18 mouse cellular contexts compared by ENCODE assay signal in the genomic region with DNA sequence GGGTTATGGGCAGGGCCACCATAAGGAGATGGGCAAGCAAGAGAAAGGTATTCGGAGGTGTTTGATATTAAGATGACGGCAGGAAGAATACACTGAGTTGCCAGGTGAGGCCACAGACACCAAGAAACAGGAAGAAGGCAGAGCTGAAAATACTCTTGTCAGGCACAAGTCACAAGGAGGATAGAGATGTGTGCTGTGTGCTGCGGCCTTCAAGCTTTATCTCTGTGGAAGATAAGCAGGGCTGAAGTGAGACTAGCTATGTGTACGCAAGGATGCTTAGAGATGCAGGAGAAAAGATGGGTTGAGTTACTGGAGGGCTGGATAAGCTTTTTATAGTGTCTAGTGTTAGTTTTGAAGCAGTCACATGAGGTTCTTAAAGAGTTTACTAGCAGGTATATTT. TPM values are rescaled to one million over a fixed set of nuclear protein-coding genes. Genes with fewer than 3 reads are reported as not detected.
DNase-seq lines count a peak whose midpoint lies in the region; ATAC-seq lines count a peak whose summit lies in the region.
"Had no signal": no experiment of that assay in that cellular context is flagged by ENCODE, and none has a peak within 500 bp of the region (broad histone marks: within the 10 kb centered on the region; RNA-seq: fewer than 3 reads in every experiment).

No protein-coding gene starts in this region.

- peak; percentile 30 for DNase-seq in c-Kit-positive CD71-positive TER-119-positive erythroid progenitor cells, embryonic 14.5 days (ENCODE audit: low spot score)
- peak; percentile 67 for DNase-seq in naive thymus-derived CD4-positive, alpha-beta T cell, adult 2 months (ENCODE audit: low read depth)
- DNase-seq in right cerebral cortex, postnatal 25 days: no peak
- DNase-seq: adrenal gland, postnatal 10 days; cerebellum, adult 11 months; cerebellum, postnatal 25 days; liver, postnatal 0 days had no signal

- peaks cover 7% of the 10 kb centered on the region for H3K27me3 ChIP-seq in erythroblast, embryonic 14.5 days (ENCODE audit: control insufficient read depth)
- H3K27me3 ChIP-seq: limb, embryonic 12.5 days; midbrain, embryonic 15.5 days had no signal

- peaks cover 63% of the 10 kb centered on the region for H3K4me1 ChIP-seq in erythroblast, embryonic 14.5 days (ENCODE audit: control insufficient read depth)
- H3K4me1 ChIP-seq: midbrain, embryonic 15.5 days had no signal

- H3K9me3 ChIP-seq in erythroblast, embryonic 14.5 days (ENCODE audit: control insufficient read depth, low read length): no peaks in the 10 kb centered on the region
- H3K9me3 ChIP-seq: embryonic facial prominence, embryonic 12.5 days; forebrain, embryonic 13.5 days; limb, embryonic 12.5 days; midbrain, embryonic 15.5 days had no signal

- no peak for ATAC-seq in erythroblast, adult 5-6 weeks (replicated peaks; ENCODE audit: low FRiP score, poor library complexity, severe bottlenecking)
- ATAC-seq in CD4-positive, CD25-positive, alpha-beta regulatory T cell, adult 4 months: peak; percentile 19
- no peak for ATAC-seq in monocyte, adult 5-6 weeks (replicated peaks; ENCODE audit: insufficient number of reproducible peaks, low FRiP score, low TSS enrichment, poor library complexity, severe bottlenecking)
- ATAC-seq: forebrain, embryonic 13.5 days; hindbrain, embryonic 16.5 days; midbrain, embryonic 15.5 days had no signal

- H3K4me3 ChIP-seq in erythroblast, embryonic 14.5 days (replicated peaks): peak overlapping the region; percentile 54
- H3K4me3 ChIP-seq: embryonic facial prominence, embryonic 12.5 days; forebrain, embryonic 13.5 days; limb, embryonic 12.5 days; midbrain, embryonic 15.5 days; myocyte had no signal

- H3K36me3 ChIP-seq in erythroblast, embryonic 14.5 days (ENCODE audit: control insufficient read depth): no peaks in the 10 kb centered on the region
- H3K36me3 ChIP-seq: embryonic facial prominence, embryonic 12.5 days; limb, embryonic 12.5 days; midbrain, embryonic 15.5 days had no signal

RNA-seq across cellular contexts. Expression of gene Paxbp1, which starts 12.9 kb away (rescaled TPM):
- 1.5 and 2.1 TPM in 2 replicates for polyA plus RNA-seq in erythroblast, embryonic 14.5 days (2012)
- 30.9 and 35.5 TPM in 2 replicates for total RNA-seq in erythroblast, adult 5-6 weeks (2015; ENCODE audit: low replicate concordance)
- 68.0 and 81.5 TPM in 2 replicates for total RNA-seq in erythroblast, adult 5-6 weeks (2017; ENCODE audit: low replicate concordance)
- polyA plus RNA-seq in CD4-positive, CD25-positive, alpha-beta regulatory T cell, adult 4 months (2017; shearing (Covaris generic)): 100 to 1,000 TPM; 121 to 128 TPM
- total RNA-seq in monocyte, adult 5-6 weeks (2017): 135 to 183 TPM (median 160 TPM) in 3 replicates

RNA-seq across cellular contexts. Expression of gene 4932438H23Rik, which starts 37.7 kb away (rescaled TPM):
- not detected in 2 replicates for polyA plus RNA-seq in erythroblast, embryonic 14.5 days (2012)
- total RNA-seq in erythroblast, adult 5-6 weeks (2015; ENCODE audit: low replicate concordance): not detected in 2 replicates
- total RNA-seq in erythroblast, adult 5-6 weeks (2017; ENCODE audit: low replicate concordance): not detected in 2 replicates
- polyA plus RNA-seq in CD4-positive, CD25-positive, alpha-beta regulatory T cell, adult 4 months (2017; shearing (Covaris generic)): 1 to 10 TPM; 1.5 to 2.0 TPM
- 2.3 TPM in 1 of 3 replicates, not detected in the others for total RNA-seq in monocyte, adult 5-6 weeks (2017)
- polyA plus RNA-seq: limb, embryonic 12.5 days; liver, embryonic 11.5 days; liver, postnatal 0 days had no signal

RNA-seq across cellular contexts. Expression of gene Synj1, which starts 46.2 kb away (rescaled TPM):
- 8.1 and 8.8 TPM in 2 replicates for polyA plus RNA-seq in erythroblast, embryonic 14.5 days (2012)
- 166 and 169 TPM in 2 replicates for total RNA-seq in erythroblast, adult 5-6 weeks (2015; ENCODE audit: low replicate concordance)
- 142 and 167 TPM in 2 replicates for total RNA-seq in erythroblast, adult 5-6 weeks (2017; ENCODE audit: low replicate concordance)
- 10 to 100 TPM; 30.6 to 40.9 TPM for polyA plus RNA-seq in CD4-positive, CD25-positive, alpha-beta regulatory T cell, adult 4 months (2017; shearing (Covaris generic))
- 46.1 to 103 TPM (median 74.0 TPM) in 3 replicates for total RNA-seq in monocyte, adult 5-6 weeks (2017)
